Mouse (Mus musculus) ES-E14 (cell line): ENCODE results near the gene Parn. TPM values are rescaled to one million over a fixed set of nuclear protein-coding genes. Genes with fewer than 3 reads are reported as not detected.
A peak's percentile ranks its signal among the peaks of the same experiment; 100 is the strongest.

ENCODE experiments used
- DNase-seq: peaks from one replicate; pipeline ENCODE4 v3.0.0-alpha.2; 2013; ENCODE audit warnings: low read depth, low spot score
- H3K27ac ChIP-seq: 2 replicates; pipeline ENCODE4 v1.5.1; 2012; ENCODE audit warnings: low read depth, mild to moderate bottlenecking, low read length, moderate library complexity, mixed read lengths; ENCODE audit not compliant: poor library complexity, insufficient read depth, severe bottlenecking
- H3K36me3 ChIP-seq: 2 replicates; pipeline ENCODE4 v1.6.1; 2012; ENCODE audit warnings: mild to moderate bottlenecking, low read length, moderate library complexity, mixed read lengths; ENCODE audit not compliant: control insufficient read depth, poor library complexity, insufficient read depth, severe bottlenecking
- H3K4me1 ChIP-seq, 2 experiments: fragments of 150-350 bp in 1 of 2; sonication (generic) in 1 of 2; 2 replicates each; pipeline ENCODE4 v1.6.1; 2012; ENCODE audit warnings: low read length in 2 of 2, mild to moderate bottlenecking in 1 of 2, mixed read lengths in 1 of 2; ENCODE audit not compliant: control insufficient read depth in 2 of 2, insufficient read depth in 2 of 2, poor library complexity in 1 of 2
- H3K4me3 ChIP-seq, 2 experiments: fragments of 150-350 bp in 1 of 2; sonication (generic) in 1 of 2; 2 replicates each; pipeline ENCODE4 v1.5.1; 2012; ENCODE audit warnings: low read length in 2 of 2, low read depth in 1 of 2, mild to moderate bottlenecking in 1 of 2, mixed read lengths in 1 of 2; ENCODE audit not compliant: insufficient read depth in 1 of 2, poor library complexity in 1 of 2, severe bottlenecking in 1 of 2
- H3K9ac ChIP-seq: 2 replicates; pipeline ENCODE4 v1.6.1; 2012; ENCODE audit warnings: low read depth, mild to moderate bottlenecking, low read length, mixed read lengths; ENCODE audit not compliant: poor library complexity, insufficient read depth, severe bottlenecking
- H3K9me3 ChIP-seq: fragments of 150-350 bp; sonication (generic); 2 replicates; pipeline ENCODE4 v1.6.1; 2012; ENCODE audit warnings: low read depth, mild to moderate bottlenecking, low read length; ENCODE audit not compliant: control insufficient read depth, insufficient read depth
- CHD2 ChIP-seq: IDR thresholded peaks from 2 replicates; pipeline ENCODE4 v1.6.1; 2014; ENCODE audit warnings: mild to moderate bottlenecking, low read depth, low read length, inconsistent platforms
- HCFC1 ChIP-seq: IDR thresholded peaks from 2 replicates; pipeline ENCODE4 v1.6.1; 2012; ENCODE audit warnings: low read length, inconsistent platforms, borderline replicate concordance; ENCODE audit not compliant: insufficient read depth
- MAFK ChIP-seq: IDR thresholded peaks from 2 replicates; pipeline ENCODE4 v1.6.1; 2014; ENCODE audit warnings: mild to moderate bottlenecking, low read depth, low read length, inconsistent platforms; ENCODE audit not compliant: insufficient read depth
- ZC3H11A ChIP-seq: IDR thresholded peaks from 2 replicates; pipeline ENCODE4 v1.6.1; 2012; ENCODE audit warnings: low read depth, mild to moderate bottlenecking, inconsistent platforms, low read length, borderline replicate concordance
- ZNF384 ChIP-seq: IDR thresholded peaks from 2 replicates; pipeline ENCODE4 v1.6.1; 2012; ENCODE audit warnings: low read depth, low read length, inconsistent platforms
- in situ Hi-C, 2 experiments: fragments of 600-800 bp; cut with MboI; formaldehyde crosslinking; loops; one replicate each; pipeline ENCODE4 v1.15.1; 2025; ENCODE audit warnings: low sequenced_read_pairs in 2 of 2, inconsistent platforms in 1 of 2; ENCODE audit not compliant: unreplicated experiment in 2 of 2
- total RNA-seq: library from RNA; depleted of rRNA; stranded (reverse); fragments of 300-350 nt; gene quantifications from 2 replicates; pipeline ENCODE4 v1.2.3, GENCODE M21; 2012

The Parn gene
- total RNA-seq, 1 experiment: 30.3 TPM

DNA sequence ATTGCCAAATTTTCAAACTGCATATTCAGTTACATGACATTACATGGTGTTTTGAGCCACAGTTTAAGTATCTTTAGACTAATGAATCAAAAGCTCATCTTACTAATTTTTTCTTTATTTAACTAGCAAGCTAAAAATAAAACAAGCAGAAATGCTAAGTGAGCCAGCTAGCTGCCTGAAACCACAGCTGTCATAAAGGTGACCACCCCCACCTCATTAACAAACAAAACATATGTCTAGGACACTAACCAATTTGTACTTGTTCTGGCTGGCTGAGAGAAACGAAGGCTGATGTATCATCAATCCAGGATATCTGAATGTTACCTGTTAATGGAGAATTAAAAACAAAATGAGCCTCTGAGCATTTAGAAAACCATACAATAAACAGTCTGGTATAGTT, 65.2 kb downstream of the Parn start:
- Histone ChIP-seq H3K36me3 (peaks cover 9% of the 10 kb centered on the region), H3K4me3 (no peak overlapping the region), H3K9me3 (no peaks in the 10 kb centered on the region), H3K4me1 (no peaks in the 10 kb centered on the region), H3K27ac (no peak overlapping the region), H3K9ac (no peak overlapping the region)
- in situ Hi-C loops: no loop called here
- no peak for DNase-seq
- TF ChIP-seq HCFC1 (no peak), ZNF384 (no peak), MAFK (no peak), ZC3H11A (no peak)

- H3K4me1 ChIP-seq: no peaks in the 10 kb centered on the region
- in situ Hi-C loops: no loop called here
These were observed 78.9 kb downstream of the Parn start for GRCm38 (mm10) chr16:13589049-13589408.

GRCm38 (mm10) chr16:13588182-13589048, 79.6 kb downstream of the Parn start:
- Histone ChIP-seq H3K27ac (no peak overlapping the region), H3K9ac (no peak overlapping the region), H3K4me1 (no peaks in the 10 kb centered on the region), H3K9me3 (no peaks in the 10 kb centered on the region), H3K4me3 (no peak overlapping the region), H3K36me3 (peaks cover 13% of the 10 kb centered on the region; the same call in 1 of the 2 replicates)
- in situ Hi-C loops: no loop called here
- TF ChIP-seq CHD2 (no peak), ZNF384 (no peak), MAFK (no peak), ZC3H11A (no peak), HCFC1 (no peak)
- DNase-seq: no peak

More at GRCm38 (mm10) chr16:13589049-13589408, 78.9 kb downstream of the Parn start:
- Histone ChIP-seq H3K36me3 (peaks cover 7% of the 10 kb centered on the region; the same call in 1 of the 2 replicates), H3K4me3 (no peak overlapping the region), H3K9me3 (no peaks in the 10 kb centered on the region), H3K9ac (no peak overlapping the region), H3K27ac (no peak overlapping the region)
- no peak for DNase-seq
- TF ChIP-seq HCFC1 (no peak), MAFK (no peak), ZNF384 (no peak), CHD2 (no peak)

DNA sequence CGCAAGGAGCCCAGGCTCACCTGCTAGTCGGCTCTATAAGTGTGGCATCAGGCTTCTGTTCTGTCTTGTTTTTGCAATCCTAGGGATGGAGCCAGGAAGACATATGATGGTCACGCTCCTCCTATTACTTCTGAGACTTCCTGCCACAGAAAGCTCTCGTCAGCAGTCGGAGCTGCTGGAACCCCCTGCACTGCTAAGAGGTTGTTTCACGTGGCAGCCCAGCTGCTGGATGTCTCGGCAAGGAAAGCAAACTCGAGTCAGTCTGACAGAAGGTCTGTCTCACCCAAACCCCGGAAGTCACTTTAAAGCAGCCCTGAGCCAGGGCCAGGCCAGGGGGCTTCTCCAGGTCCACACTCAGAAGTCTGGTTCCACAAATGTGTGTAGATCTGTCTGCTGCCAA, 82.7 kb downstream of the Parn start:
- Histone ChIP-seq H3K9ac (no peak overlapping the region), H3K4me1 (no peaks in the 10 kb centered on the region), H3K9me3 (no peaks in the 10 kb centered on the region), H3K4me3 (no peak overlapping the region), H3K27ac (no peak overlapping the region), H3K36me3 (peaks cover 10% of the 10 kb centered on the region; the same call in 1 of the 2 replicates)
- in situ Hi-C loops: no loop called here
- TF ChIP-seq CHD2 (no peak), ZC3H11A (no peak), MAFK (no peak), HCFC1 (no peak), ZNF384 (no peak)
- DNase-seq: no peak

GRCm38 (mm10) chr16:13580784-13581183, 87.2 kb downstream of the Parn start:
- TF ChIP-seq CHD2: no peak
- TF ChIP-seq ZC3H11A: no peak
- no peak for TF ChIP-seq MAFK
- TF ChIP-seq HCFC1: no peak
- TF ChIP-seq ZNF384: no peak

More at GRCm38 (mm10) chr16:13580784-13581183, 87.2 kb downstream of the Parn start:
- Histone ChIP-seq H3K9ac (no peak overlapping the region), H3K36me3 (peaks cover 10% of the 10 kb centered on the region; the same call in 1 of the 2 replicates), H3K9me3 (no peaks in the 10 kb centered on the region), H3K4me1 (peaks cover 0 to 3% of the 10 kb centered on the region in 2 experiments; a peak in 1 of 4 replicates), H3K27ac (no peak overlapping the region), H3K4me3 (no peak overlapping the region)
- in situ Hi-C loops: no loop called here
- DNase-seq: peak; percentile 30
